Comparison of ENCODE assay signal across 34 mouse cellular contexts in the genomic region with DNA sequence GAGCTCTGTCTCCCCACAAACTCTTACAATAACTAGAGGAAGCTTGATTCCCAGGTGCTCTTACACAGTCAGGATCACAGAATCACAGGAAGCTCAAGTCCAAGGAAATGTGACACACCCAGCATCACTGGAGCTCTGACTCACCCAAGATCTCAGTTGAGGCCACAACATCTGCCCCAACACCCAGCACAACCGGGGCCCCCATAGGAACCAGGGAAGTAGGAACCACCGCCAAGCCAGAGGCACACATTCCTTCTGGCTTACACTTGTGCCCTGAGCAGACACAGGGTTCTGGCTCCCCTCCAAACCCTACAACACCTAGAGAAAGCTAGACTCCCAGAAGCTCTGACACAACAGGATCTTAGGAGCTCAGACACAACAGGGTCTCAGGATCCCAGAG. TPM values are rescaled to one million over a fixed set of nuclear protein-coding genes. Genes with fewer than 3 reads are reported as not detected.
"Had no signal": no experiment of that assay in that cellular context is flagged by ENCODE, and none has a peak within 500 bp of the region (broad histone marks: within the 10 kb centered on the region; RNA-seq: fewer than 3 reads in every experiment).

No protein-coding gene starts in this region.

- H3K27me3 ChIP-seq: heart, embryonic 13.5 days; heart, embryonic 15.5 days; hindbrain, embryonic 13.5 days; hindbrain, embryonic 15.5 days; kidney, embryonic 15.5 days; limb, embryonic 12.5 days; liver, embryonic 13.5 days; liver, embryonic 15.5 days had no signal

- ATAC-seq: hindbrain, postnatal 0 days; liver, postnatal 0 days had no signal

- DNase-seq: gastrocnemius, postnatal 14 days; gastrocnemius, postnatal 36 days; heart, adult 11 months; heart, adult 2 months; heart, postnatal 14 days; heart, postnatal 36 days; kidney, adult 11 months; kidney, adult 2 months; kidney, adult 9 months; kidney, postnatal 14 days; kidney, postnatal 36 days; layer of hippocampus, adult 9-11 months; layer of hippocampus, postnatal 36 days; liver; liver, embryonic 13.5 days; liver, postnatal 0 days had no signal

- H3K27ac ChIP-seq: heart, adult 2 months; heart, embryonic 13.5 days; heart, embryonic 15.5 days; hindbrain, embryonic 13.5 days; hindbrain, embryonic 15.5 days; hindbrain, postnatal 0 days; kidney, embryonic 15.5 days; kidney, postnatal 0 days; limb, embryonic 10.5 days; limb, embryonic 12.5 days; liver, embryonic 13.5 days; liver, embryonic 15.5 days had no signal

- H3K36me3 ChIP-seq: heart, embryonic 13.5 days; heart, embryonic 15.5 days; hindbrain, embryonic 13.5 days; hindbrain, embryonic 15.5 days; kidney, embryonic 15.5 days; limb, embryonic 10.5 days; limb, embryonic 12.5 days; liver, embryonic 13.5 days; liver, embryonic 15.5 days had no signal

- H3K4me2 ChIP-seq: heart, embryonic 11.5 days; heart, embryonic 13.5 days; heart, embryonic 15.5 days; hindbrain, embryonic 13.5 days; hindbrain, embryonic 15.5 days; kidney, embryonic 15.5 days; limb, embryonic 12.5 days; liver, embryonic 11.5 days; liver, embryonic 13.5 days; liver, embryonic 15.5 days had no signal

- H3K9me3 ChIP-seq: heart, embryonic 15.5 days; hindbrain, embryonic 13.5 days; hindbrain, embryonic 15.5 days; kidney, embryonic 15.5 days; limb, embryonic 10.5 days; limb, embryonic 12.5 days; liver, embryonic 13.5 days; liver, embryonic 15.5 days had no signal

- H3K4me1 ChIP-seq: heart, embryonic 13.5 days; heart, embryonic 15.5 days; hindbrain, embryonic 13.5 days; hindbrain, embryonic 15.5 days; kidney, embryonic 15.5 days; limb, embryonic 10.5 days; limb, embryonic 12.5 days; liver, embryonic 13.5 days; liver, embryonic 15.5 days had no signal

- H3K9ac ChIP-seq: heart, embryonic 13.5 days; heart, embryonic 15.5 days; hindbrain, embryonic 13.5 days; hindbrain, embryonic 15.5 days; kidney, embryonic 15.5 days; limb, embryonic 12.5 days; liver, embryonic 13.5 days; liver, embryonic 15.5 days; liver, postnatal 0 days had no signal

- H3K4me3 ChIP-seq: heart, adult 2 months; heart, embryonic 13.5 days; heart, embryonic 15.5 days; hindbrain, embryonic 13.5 days; hindbrain, embryonic 15.5 days; kidney, embryonic 15.5 days; limb, embryonic 10.5 days; limb, embryonic 12.5 days; liver, embryonic 13.5 days; liver, embryonic 15.5 days had no signal

RNA-seq across cellular contexts. Expression of a gene that starts 9.5 kb away (rescaled TPM):
- polyA plus RNA-seq: gonadal fat pad, adult 2 months; heart, adult 2 months; heart, embryonic 11.5 days; heart, embryonic 13.5 days; heart, embryonic 15.5 days; heart, postnatal 0 days; hindbrain, embryonic 11.5 days; hindbrain, embryonic 13.5 days; hindbrain, embryonic 15.5 days; hindbrain, postnatal 0 days; intestine, embryonic 14.5 days; kidney, adult 2 months; kidney, embryonic 15.5 days; kidney, postnatal 0 days; large intestine, adult 2 months; limb, embryonic 10.5 days; limb, embryonic 12.5 days; limb, embryonic 14.5 days; liver, embryonic 11.5 days; liver, embryonic 13.5 days; liver, embryonic 15.5 days; liver, postnatal 0 days had no signal
